Mouse (Mus musculus): ENCODE results near the gene Marcks. TPM values are rescaled to one million over a fixed set of nuclear protein-coding genes. Genes with fewer than 3 reads are reported as not detected.

Gene Marcks
- polyA plus RNA-seq, 1 experiment from 2014 or later = 173 TPM

GRCm38 (mm10) chr10:37129652-37130051 is 9.1 kb downstream of the Marcks start:
- no peak for DNase-seq (ENCODE audit: low spot score)
- H3K36me3 ChIP-seq = peaks cover 31% of the 10 kb centered on the region
- H3K4me3 ChIP-seq = no peak overlapping the region
- no peaks in the 10 kb centered on the region for H3K9me3 ChIP-seq
- 92% methylated on average over 3 of the region's 3 CpGs for WGBS
- H3K4me1 ChIP-seq (replicated peaks) = peaks cover 1% of the 10 kb centered on the region; the same call in 1 of the 2 replicates
- H3K27ac ChIP-seq = no peak overlapping the region
- no peaks in the 10 kb centered on the region for H3K27me3 ChIP-seq (ENCODE audit: insufficient read depth, poor library complexity, severe bottlenecking)

DNA sequence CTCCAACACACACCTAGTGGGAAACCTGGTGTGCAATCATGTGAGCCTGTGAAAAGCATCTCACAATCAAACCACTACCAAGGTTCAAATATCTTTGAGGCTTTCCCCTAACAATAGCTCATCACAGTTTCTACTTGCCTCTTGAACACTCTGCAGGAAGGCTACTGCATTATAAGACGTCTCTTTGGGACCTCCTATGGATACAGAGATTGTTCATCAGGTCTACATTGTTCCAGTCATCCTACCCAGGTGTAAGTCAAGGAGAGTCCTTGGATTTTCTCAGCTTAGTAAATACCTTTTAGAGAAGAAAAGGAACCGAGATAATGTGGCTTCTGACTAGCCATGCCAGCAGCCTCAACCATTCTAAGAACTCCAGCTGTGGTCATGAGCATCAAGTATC is 23.4 kb downstream of the Marcks start:
- H3K4me3 ChIP-seq = no peak overlapping the region
- H3K27me3 ChIP-seq (ENCODE audit: insufficient read depth, poor library complexity, severe bottlenecking) = no peaks in the 10 kb centered on the region
- no peaks in the 10 kb centered on the region for H3K4me1 ChIP-seq (replicated peaks)
- DNase-seq (ENCODE audit: low spot score) = no peak
- no peak overlapping the region for H3K27ac ChIP-seq
- H3K36me3 ChIP-seq = no peaks in the 10 kb centered on the region
- no peaks in the 10 kb centered on the region for H3K9me3 ChIP-seq
- 79% methylated on average over 2 of the region's 2 CpGs for WGBS

DNA sequence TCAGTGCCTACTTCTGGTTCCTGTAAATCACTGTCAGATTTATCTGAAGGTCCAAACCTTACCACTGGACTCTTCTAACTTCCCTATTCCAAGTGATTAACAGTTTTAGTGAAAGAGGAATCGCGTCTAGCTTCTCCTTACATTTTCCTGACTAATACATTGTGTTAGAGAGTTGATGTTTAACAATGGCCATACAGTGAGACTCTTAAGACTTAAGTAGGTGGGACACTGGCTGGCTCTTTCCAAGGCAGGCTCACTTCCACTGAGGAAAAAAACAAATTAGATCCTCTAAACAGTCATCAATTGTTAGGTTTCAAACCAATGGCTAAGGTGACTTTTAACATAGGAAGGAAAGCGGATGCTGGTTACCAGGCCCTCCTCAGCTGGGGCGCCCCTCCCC is 25.9 kb downstream of the Marcks start:
- no peaks in the 10 kb centered on the region for H3K27me3 ChIP-seq (ENCODE audit: insufficient read depth, poor library complexity, severe bottlenecking)
- 80% methylated on average over 4 of the region's 4 CpGs for WGBS
- H3K4me3 ChIP-seq = no peak overlapping the region
- H3K9me3 ChIP-seq = no peaks in the 10 kb centered on the region
- no peaks in the 10 kb centered on the region for H3K36me3 ChIP-seq
- no peak for DNase-seq (ENCODE audit: low spot score)
- no peaks in the 10 kb centered on the region for H3K4me1 ChIP-seq (replicated peaks)
- H3K27ac ChIP-seq = no peak overlapping the region

DNA sequence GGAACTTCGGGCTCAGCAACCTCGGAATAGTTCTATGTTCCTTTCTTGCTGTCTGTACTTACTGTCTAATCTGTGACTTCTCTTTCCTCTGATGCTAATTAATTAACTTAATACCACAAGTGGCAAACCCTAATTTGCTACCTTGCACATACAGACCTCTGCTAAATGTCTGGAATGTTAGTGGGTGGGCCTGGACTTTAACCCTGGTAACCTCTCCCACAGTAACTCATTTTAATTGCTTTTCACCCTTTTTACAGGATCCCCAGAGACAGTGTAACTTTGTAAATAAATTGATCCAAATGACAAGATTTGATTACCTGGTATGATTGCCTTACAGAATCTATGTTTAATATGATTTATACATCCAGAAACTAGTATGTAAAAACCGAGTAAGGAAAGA is 26.4 kb downstream of the Marcks start:
- no peak overlapping the region for H3K27ac ChIP-seq
- no peak overlapping the region for H3K4me3 ChIP-seq
- WGBS = 88% methylated on average over 3 of the region's 3 CpGs
- no peaks in the 10 kb centered on the region for H3K36me3 ChIP-seq
- DNase-seq (ENCODE audit: low spot score) = no peak
- no peaks in the 10 kb centered on the region for H3K27me3 ChIP-seq (ENCODE audit: insufficient read depth, poor library complexity, severe bottlenecking)
- no peaks in the 10 kb centered on the region for H3K4me1 ChIP-seq (replicated peaks)
- H3K9me3 ChIP-seq = no peaks in the 10 kb centered on the region

DNA sequence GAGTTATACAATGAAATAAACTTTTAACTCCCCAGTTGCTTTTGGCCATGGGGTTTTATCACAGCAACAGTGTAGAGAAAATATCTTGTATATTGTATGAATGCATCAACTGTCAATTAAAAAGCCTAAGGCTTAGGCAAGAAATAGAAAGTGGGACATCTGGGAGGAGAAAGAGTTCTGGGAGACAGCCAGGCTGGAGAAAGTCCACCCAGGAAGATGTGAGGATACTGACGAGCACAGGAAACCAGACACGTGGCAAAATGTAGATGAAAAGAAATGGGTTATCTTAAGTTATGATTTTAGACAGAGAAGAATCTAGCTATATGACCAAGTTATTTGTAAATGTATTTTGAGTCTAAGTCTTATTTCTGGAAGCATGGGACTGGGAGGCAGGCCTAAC is 27.3 kb downstream of the Marcks start:
- H3K36me3 ChIP-seq = no peaks in the 10 kb centered on the region
- H3K27me3 ChIP-seq (ENCODE audit: insufficient read depth, poor library complexity, severe bottlenecking) = no peaks in the 10 kb centered on the region
- no peak overlapping the region for H3K27ac ChIP-seq
- H3K4me3 ChIP-seq = no peak overlapping the region
- WGBS = 87% methylated on average over 2 of the region's 2 CpGs
- no peaks in the 10 kb centered on the region for H3K9me3 ChIP-seq
- no peaks in the 10 kb centered on the region for H3K4me1 ChIP-seq (replicated peaks)
- DNase-seq (ENCODE audit: low spot score) = no peak

- no peak for DNase-seq (ENCODE audit: low spot score)
- H3K4me3 ChIP-seq = no peak overlapping the region
- no peaks in the 10 kb centered on the region for H3K27me3 ChIP-seq (ENCODE audit: insufficient read depth, poor library complexity, severe bottlenecking)
- no peak overlapping the region for H3K27ac ChIP-seq
- 81% methylated on average over 4 of the region's 4 CpGs for WGBS
- H3K4me1 ChIP-seq (replicated peaks) = peaks cover 5% of the 10 kb centered on the region
- no peaks in the 10 kb centered on the region for H3K9me3 ChIP-seq
- no peaks in the 10 kb centered on the region for H3K36me3 ChIP-seq
Measured at GRCm38 (mm10) chr10:37106871-37107627, 31.7 kb downstream of the Marcks start.

GRCm38 (mm10) chr10:37106303-37106702 is 32.4 kb downstream of the Marcks start:
- H3K36me3 ChIP-seq = no peaks in the 10 kb centered on the region
- H3K4me3 ChIP-seq = no peak overlapping the region
- no peak for DNase-seq (ENCODE audit: low spot score)
- whole genome bisulfite sequencing = 92% methylated on average over 8 of the region's 8 CpGs
- H3K4me1 ChIP-seq (replicated peaks) = peaks cover 5% of the 10 kb centered on the region
- H3K27ac ChIP-seq = no peak overlapping the region
- no peaks in the 10 kb centered on the region for H3K9me3 ChIP-seq
- no peaks in the 10 kb centered on the region for H3K27me3 ChIP-seq (ENCODE audit: insufficient read depth, poor library complexity, severe bottlenecking)

GRCm38 (mm10) chr10:37102227-37103080 is 36.3 kb downstream of the Marcks start:
- 58% methylated on average over 4 of the region's 4 CpGs for WGBS
- DNase-seq (ENCODE audit: low spot score) = no peak
- no peaks in the 10 kb centered on the region for H3K36me3 ChIP-seq
- H3K4me3 ChIP-seq = no peak overlapping the region
- no peak overlapping the region for H3K27ac ChIP-seq
- H3K27me3 ChIP-seq (ENCODE audit: insufficient read depth, poor library complexity, severe bottlenecking) = no peaks in the 10 kb centered on the region
- H3K9me3 ChIP-seq = peaks cover 8% of the 10 kb centered on the region
- peaks cover 5% of the 10 kb centered on the region for H3K4me1 ChIP-seq (replicated peaks)

GRCm38 (mm10) chr10:37101733-37102132 is 37.0 kb downstream of the Marcks start:
- no peak for DNase-seq (ENCODE audit: low spot score)
- no peaks in the 10 kb centered on the region for H3K27me3 ChIP-seq (ENCODE audit: insufficient read depth, poor library complexity, severe bottlenecking)
- H3K9me3 ChIP-seq = peaks cover 8% of the 10 kb centered on the region
- H3K4me3 ChIP-seq = no peak overlapping the region
- 67% methylated on average over 2 of the region's 2 CpGs for WGBS
- H3K36me3 ChIP-seq = no peaks in the 10 kb centered on the region
- peaks cover 5% of the 10 kb centered on the region for H3K4me1 ChIP-seq (replicated peaks)
- no peak overlapping the region for H3K27ac ChIP-seq

GRCm38 (mm10) chr10:37096529-37096928 is 42.2 kb downstream of the Marcks start:
- 83% methylated on average over 3 of the region's 3 CpGs for WGBS
- Histone ChIP-seq H3K27ac (no peak overlapping the region), H3K4me1 (replicated peaks) (no peaks in the 10 kb centered on the region), H3K4me3 (no peak overlapping the region), H3K36me3 (no peaks in the 10 kb centered on the region), H3K27me3 (ENCODE audit: insufficient read depth, poor library complexity, severe bottlenecking) (no peaks in the 10 kb centered on the region), H3K9me3 (peaks cover 8% of the 10 kb centered on the region)
- no peak for DNase-seq (ENCODE audit: low spot score)

GRCm38 (mm10) chr10:37095803-37096202 is 42.9 kb downstream of the Marcks start:
- Histone ChIP-seq H3K27me3 (ENCODE audit: insufficient read depth, poor library complexity, severe bottlenecking) (no peaks in the 10 kb centered on the region), H3K9me3 (peaks cover 8% of the 10 kb centered on the region), H3K36me3 (no peaks in the 10 kb centered on the region), H3K27ac (no peak overlapping the region), H3K4me1 (replicated peaks) (no peaks in the 10 kb centered on the region), H3K4me3 (no peak overlapping the region)
- WGBS = 83% methylated on average over 6 of the region's 6 CpGs
- DNase-seq (ENCODE audit: low spot score) = no peak

DNA sequence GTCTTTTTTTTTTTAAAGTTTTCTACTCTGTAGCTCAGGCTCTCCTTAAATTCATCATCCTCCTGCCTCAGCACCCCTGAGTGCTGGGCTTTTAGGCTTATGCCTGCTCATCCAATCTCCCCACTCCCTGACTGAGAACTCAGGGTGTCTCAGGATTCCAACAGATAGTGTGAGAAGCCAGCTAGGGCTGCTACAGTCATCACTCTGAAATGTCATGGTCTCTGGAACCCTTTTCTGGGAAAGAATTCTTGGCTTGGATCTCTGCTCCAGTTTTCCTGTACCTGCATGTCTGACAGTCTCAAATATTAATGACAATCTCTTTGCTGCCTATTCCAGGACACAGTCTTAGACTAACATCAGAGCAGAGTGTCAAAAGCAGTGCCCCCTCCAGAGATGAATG is 45.4 kb downstream of the Marcks start:
- Histone ChIP-seq H3K4me1 (replicated peaks) (no peaks in the 10 kb centered on the region), H3K4me3 (no peak overlapping the region), H3K27me3 (ENCODE audit: insufficient read depth, poor library complexity, severe bottlenecking) (no peaks in the 10 kb centered on the region), H3K27ac (no peak overlapping the region), H3K9me3 (no peaks in the 10 kb centered on the region), H3K36me3 (no peaks in the 10 kb centered on the region)
- DNase-seq (ENCODE audit: low spot score) = no peak

GRCm38 (mm10) chr10:37090411-37090810 is 48.3 kb downstream of the Marcks start:
- WGBS = 81% methylated on average over 3 of the region's 3 CpGs
- no peak overlapping the region for H3K27ac ChIP-seq
- no peaks in the 10 kb centered on the region for H3K4me1 ChIP-seq (replicated peaks)
- no peaks in the 10 kb centered on the region for H3K27me3 ChIP-seq (ENCODE audit: insufficient read depth, poor library complexity, severe bottlenecking)
- no peaks in the 10 kb centered on the region for H3K9me3 ChIP-seq
- no peaks in the 10 kb centered on the region for H3K36me3 ChIP-seq
- DNase-seq (ENCODE audit: low spot score) = no peak
- no peak overlapping the region for H3K4me3 ChIP-seq

All from hindbrain, embryonic 10.5 days (tissue).